Mouse (Mus musculus): ENCODE results near the gene Stambpl1. TPM values are rescaled to one million over a fixed set of nuclear protein-coding genes. Genes with fewer than 3 reads are reported as not detected.

Gene Stambpl1
- total RNA-seq, 2 experiments from 2014 or later = 2.3 to 2.6 TPM

- no peak for DNase-seq
Observed at GRCm38 (mm10) chr19:34240273-34241039, 48.4 kb downstream of the Stambpl1 start.

GRCm38 (mm10) chr19:34241247-34241915 lies 49.4 kb downstream of the Stambpl1 start:
- DNase-seq = no peak

- no peak for DNase-seq
Observed at GRCm38 (mm10) chr19:34242925-34243324, 50.9 kb downstream of the Stambpl1 start.

- DNase-seq = peak; percentile 33
Observed at GRCm38 (mm10) chr19:34244056-34244455, 52.0 kb downstream of the Stambpl1 start.

GRCm38 (mm10) chr19:34248558-34248957 lies 56.5 kb downstream of the Stambpl1 start:
- no peak for DNase-seq

- no peak for DNase-seq
Observed at GRCm38 (mm10) chr19:34250621-34251020, 58.6 kb downstream of the Stambpl1 start.

- no peak for DNase-seq
Observed at GRCm38 (mm10) chr19:34251900-34252299, 59.9 kb downstream of the Stambpl1 start.

- DNase-seq = no peak
Observed at GRCm38 (mm10) chr19:34252450-34252849, 60.4 kb downstream of the Stambpl1 start.

- DNase-seq = peak; percentile 36
Observed at GRCm38 (mm10) chr19:34254101-34254879, 62.3 kb downstream of the Stambpl1 start.

GRCm38 (mm10) chr19:34254880-34255681 lies 63.1 kb downstream of the Stambpl1 start, which contains the start of gene Acta2:
Acta2 (minus strand) TSS chr19:34255590.
- peak; percentile 53 for DNase-seq

- DNase-seq = no peak
Observed at GRCm38 (mm10) chr19:34256149-34256548, 64.1 kb downstream of the Stambpl1 start.

GRCm38 (mm10) chr19:34256936-34257335 lies 64.9 kb downstream of the Stambpl1 start:
- DNase-seq = no peak

- DNase-seq = no peak
Observed at GRCm38 (mm10) chr19:34262273-34262974, 70.4 kb downstream of the Stambpl1 start.

GRCm38 (mm10) chr19:34265604-34266193 lies 73.7 kb downstream of the Stambpl1 start:
- no peak for DNase-seq

GRCm38 (mm10) chr19:34268991-34269390 lies 77.0 kb downstream of the Stambpl1 start:
- no peak for DNase-seq

GRCm38 (mm10) chr19:34270106-34270726 lies 78.2 kb downstream of the Stambpl1 start:
- no peak for DNase-seq

- DNase-seq = no peak
Observed at GRCm38 (mm10) chr19:34270824-34271464, 78.9 kb downstream of the Stambpl1 start.

GRCm38 (mm10) chr19:34273073-34273472 lies 81.0 kb downstream of the Stambpl1 start:
- no peak for DNase-seq

- DNase-seq = no peak
Observed at GRCm38 (mm10) chr19:34278078-34278477, 86.0 kb downstream of the Stambpl1 start.

- DNase-seq = no peak
Observed at GRCm38 (mm10) chr19:34283614-34284013, 91.6 kb downstream of the Stambpl1 start.

Data from gastrocnemius, postnatal 10 days (tissue).